Mouse (Mus musculus) ES-Bruce4 (cell line): Measurements from ENCODE around the gene Actr3.

Source experiments
- CTCF ChIP-seq: IDR thresholded peaks from one replicate; pipeline ENCODE4 v1.8.1; 2011; ENCODE audit warnings: low read depth, low read length
- EP300 ChIP-seq: IDR thresholded peaks from 2 replicates; pipeline ENCODE4 v1.6.1; 2011; ENCODE audit warnings: low read depth, low read length; ENCODE audit not compliant: insufficient read depth
- POLR2A ChIP-seq: IDR thresholded peaks from one replicate; pipeline ENCODE4 v1.8.1; 2011; ENCODE audit warnings: low read length; ENCODE audit not compliant: insufficient read depth

DNA sequence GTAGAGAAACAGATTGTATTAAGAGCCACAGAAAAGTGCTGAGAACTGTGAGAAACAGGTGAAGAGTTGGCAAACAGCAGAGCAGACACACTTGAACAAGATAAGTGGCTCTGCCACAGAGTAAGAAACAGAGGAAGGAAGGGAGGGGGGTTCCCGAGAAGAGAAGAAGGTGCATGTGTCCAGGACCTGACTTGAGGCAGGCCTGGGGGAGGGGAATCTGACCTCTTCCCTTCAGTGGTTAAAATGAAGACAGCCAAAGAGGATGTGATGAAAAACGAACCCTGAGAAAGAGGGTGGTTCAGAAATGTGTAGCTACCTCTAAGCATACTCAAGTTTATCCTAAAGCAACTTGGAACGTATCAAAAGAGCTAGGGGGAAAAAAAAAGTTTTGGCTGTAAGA, 2.4 kb upstream of the Actr3 start:
- TF ChIP-seq POLR2A (no peak), CTCF (no peak), EP300 (no peak)
